Mouse (Mus musculus) limb, embryonic 12.5 days (tissue): ENCODE measurements around the gene Rhox11. TPM values are rescaled to one million over a fixed set of nuclear protein-coding genes. Genes with fewer than 3 reads are reported as not detected.
"Not testable (repeated sequence)": the region's sequence is repeated elsewhere in the genome, so short reads cannot be mapped to it uniquely, and the experiment has no call there.

Source experiments
- ATAC-seq: fragments of 200-750 bp; cut with Nextera tagmentation; 2 replicates; pipeline ENCODE4 v1.8.0; 2017; ENCODE audit warnings: low read depth, moderate TSS enrichment; ENCODE audit not compliant: insufficient number of reproducible peaks, insufficient read depth, low FRiP score, low TSS enrichment
- H3K27ac ChIP-seq: fragments of 300-500 bp; sonication (generic); 2 replicates; pipeline ENCODE4 v1.5.1; 2016; ENCODE audit warnings: mild to moderate bottlenecking, moderate library complexity
- H3K27me3 ChIP-seq: fragments of 300-500 bp; sonication (generic); 2 replicates; pipeline ENCODE4 v1.6.1; 2016; ENCODE audit warnings: mild to moderate bottlenecking, moderate library complexity
- H3K36me3 ChIP-seq: fragments of 300-500 bp; sonication (generic); 2 replicates; pipeline ENCODE4 v1.6.1; 2016; ENCODE audit warnings: mild to moderate bottlenecking, moderate library complexity
- H3K4me1 ChIP-seq: fragments of 300-500 bp; sonication (generic); replicated peaks from 2 replicates; pipeline ENCODE4 v1.6.1; 2016
- H3K4me2 ChIP-seq: fragments of 300-500 bp; sonication (generic); 2 replicates; pipeline ENCODE4 v1.6.1; 2016; ENCODE audit warnings: mild to moderate bottlenecking, moderate library complexity
- H3K4me3 ChIP-seq: fragments of 300-500 bp; sonication (generic); replicated peaks from 2 replicates; pipeline ENCODE4 v1.5.1; 2016; ENCODE audit warnings: mild to moderate bottlenecking
- H3K9ac ChIP-seq: fragments of 300-500 bp; sonication (generic); replicated peaks from 2 replicates; pipeline ENCODE4 v1.6.1; 2016; ENCODE audit warnings: mild to moderate bottlenecking, moderate library complexity
- H3K9me3 ChIP-seq: fragments of 300-500 bp; sonication (generic); 2 replicates; pipeline ENCODE4 v1.6.1; 2016; ENCODE audit warnings: mild to moderate bottlenecking, moderate library complexity
- WGBS: fragments of 180-500 bp; shearing (Covaris S2); methylation state at CpG from one replicate; pipeline ENCODE4 v1.1.7; 2016; 5-methylcytosine and 5-hydroxymethylcytosine counted together
- polyA plus RNA-seq: library from polyadenylated mRNA; unstranded; fragments of >200 nt; fragmentation: Nextera tagmentation; extraction: Ambion mirVana; gene quantifications from 2 replicates; pipeline ENCODE4 v1.2.1, GENCODE M21; 2016

The Rhox11 gene
- polyA plus RNA-seq: not detected in 2 replicates

GRCm38 (mm10) chrX:38085041-38085440 is at the start of gene Rhox11:
Gene Rhox11 (minus strand): TSS chrX:38085141.
- Histone ChIP-seq H3K9ac (no peak within 1 kb of the TSS), H3K27ac (no peak within 1 kb of the TSS), H3K9me3 (no peaks in the 10 kb centered on the region), H3K27me3 (no peaks in the 10 kb centered on the region), H3K4me3 (no peak within 1 kb of the TSS), H3K4me1 (no peaks in the 10 kb centered on the region), H3K36me3 (no peaks in the 10 kb centered on the region), H3K4me2 (no peak within 1 kb of the TSS)
- WGBS: 89% methylated on average over 9 of the region's 9 CpGs
- ATAC-seq: no peak

- no peaks in the 10 kb centered on the region for H3K27me3 ChIP-seq
- H3K9me3 ChIP-seq: 0 out of 2 replicates have a peak, but pooled peaks cover 15% of the 10 kb centered on the region
- no peak overlapping the region for H3K4me3 ChIP-seq
- H3K4me1 ChIP-seq: no peaks in the 10 kb centered on the region
- 94% methylated on average over 26 of the region's 34 CpGs for WGBS
- H3K4me2 ChIP-seq: no peak overlapping the region
- H3K9ac ChIP-seq: no peak overlapping the region
- no peak for ATAC-seq
- H3K27ac ChIP-seq: no peak overlapping the region
- H3K36me3 ChIP-seq: no peaks in the 10 kb centered on the region
Observed at GRCm38 (mm10) chrX:38121478-38121877, 36.5 kb upstream of the Rhox11 start.

GRCm38 (mm10) chrX:38120982-38121381 is 36.0 kb upstream of the Rhox11 start, which contains the start of gene Rhox13:
Gene Rhox13 (plus strand): TSS chrX:38121219.
- Histone ChIP-seq H3K4me1 (no peaks in the 10 kb centered on the region), H3K4me2 (no peak within 1 kb of the TSS), H3K4me3 (no peak within 1 kb of the TSS), H3K27ac (no peak within 1 kb of the TSS), H3K9ac (no peak within 1 kb of the TSS), H3K36me3 (no peaks in the 10 kb centered on the region), H3K9me3 (0 out of 2 replicates have a peak, but pooled peaks cover 15% of the 10 kb centered on the region), H3K27me3 (no peaks in the 10 kb centered on the region)
- ATAC-seq: no peak
- WGBS: 95% methylated on average over 20 of the region's 20 CpGs

GRCm38 (mm10) chrX:38110807-38111206 is 25.9 kb upstream of the Rhox11 start, which contains the start of gene Rhox12:
Gene Rhox12 (minus strand): TSS chrX:38110907.
- H3K4me3 ChIP-seq: no peak within 1 kb of the TSS
- WGBS: 66% methylated on average over 4 of the region's 4 CpGs

GRCm38 (mm10) chrX:38084226-38084625 is 715 bp downstream of the Rhox11 start:
- no peak overlapping the region for H3K9ac ChIP-seq
- H3K4me3 ChIP-seq: no peak overlapping the region
- H3K4me2 ChIP-seq: no peak overlapping the region
- no peak overlapping the region for H3K27ac ChIP-seq
- 20% methylated on average over 12 of the region's 12 CpGs for WGBS
- no peaks in the 10 kb centered on the region for H3K4me1 ChIP-seq
- no peaks in the 10 kb centered on the region for H3K27me3 ChIP-seq
- no peaks in the 10 kb centered on the region for H3K36me3 ChIP-seq
- ATAC-seq: no peak
- H3K9me3 ChIP-seq: no peaks in the 10 kb centered on the region

More at GRCm38 (mm10) chrX:38110807-38111206, 25.9 kb upstream of the Rhox11 start, which contains the start of gene Rhox12:
- Histone ChIP-seq H3K9me3 (no peaks in the 10 kb centered on the region), H3K36me3 (no peaks in the 10 kb centered on the region), H3K27me3 (no peaks in the 10 kb centered on the region), H3K9ac (no peak within 1 kb of the TSS), H3K27ac (no peak within 1 kb of the TSS), H3K4me1 (no peaks in the 10 kb centered on the region), H3K4me2 (no peak within 1 kb of the TSS)
- ATAC-seq: no peak

GRCm38 (mm10) chrX:38066175-38066574 is 18.8 kb downstream of the Rhox11 start, which contains the start of gene Rhox10:
Gene Rhox10 (plus strand): TSS chrX:38066475.
- WGBS: 88% methylated on average over 11 of the region's 11 CpGs
- no peak for ATAC-seq

GRCm38 (mm10) chrX:38061544-38061943 is 23.4 kb downstream of the Rhox11 start:
- Histone ChIP-seq H3K27me3 (no peaks in the 10 kb centered on the region), H3K36me3 (no peaks in the 10 kb centered on the region), H3K4me1 (no peaks in the 10 kb centered on the region), H3K9ac (no peak overlapping the region), H3K4me2 (no peak overlapping the region), H3K27ac (no peak overlapping the region), H3K9me3 (no peaks in the 10 kb centered on the region), H3K4me3 (no peak overlapping the region)
- ATAC-seq: no peak
- WGBS: 0% methylated on average over 1 of the region's 1 CpGs

More at GRCm38 (mm10) chrX:38066175-38066574, 18.8 kb downstream of the Rhox11 start, which contains the start of gene Rhox10:
- Histone ChIP-seq H3K27ac (no peak within 1 kb of the TSS), H3K27me3 (no peaks in the 10 kb centered on the region), H3K4me1 (no peaks in the 10 kb centered on the region), H3K4me2 (no peak within 1 kb of the TSS), H3K36me3 (no peaks in the 10 kb centered on the region), H3K4me3 (no peak within 1 kb of the TSS), H3K9me3 (no peaks in the 10 kb centered on the region), H3K9ac (no peak within 1 kb of the TSS)

- H3K4me2 ChIP-seq, H3K4me1 ChIP-seq, H3K36me3 ChIP-seq, H3K4me3 ChIP-seq, ATAC-seq, H3K9me3 ChIP-seq, H3K9ac ChIP-seq, H3K27ac ChIP-seq, H3K27me3 ChIP-seq: not testable (repeated sequence)
Observed at GRCm38 (mm10) chrX:38043014-38043413, 41.9 kb downstream of the Rhox11 start, which contains the start of gene Btg1-ps2. Gene Btg1-ps2 (minus strand): TSS chrX:38043114.

- ATAC-seq: no peak
- no peak overlapping the region for H3K27ac ChIP-seq
- no peak overlapping the region for H3K4me2 ChIP-seq
- H3K4me1 ChIP-seq: no peaks in the 10 kb centered on the region
- WGBS: 86% methylated on average over 5 of the region's 5 CpGs
- H3K9ac ChIP-seq: no peak overlapping the region
- no peaks in the 10 kb centered on the region for H3K36me3 ChIP-seq
- H3K27me3 ChIP-seq: no peaks in the 10 kb centered on the region
- H3K9me3 ChIP-seq: no peaks in the 10 kb centered on the region
- H3K4me3 ChIP-seq: no peak overlapping the region
Observed at GRCm38 (mm10) chrX:38039666-38040065, 45.3 kb downstream of the Rhox11 start.

GRCm38 (mm10) chrX:38033841-38034240 is 51.1 kb downstream of the Rhox11 start:
- ATAC-seq: no peak
- Histone ChIP-seq H3K4me3 (no peak overlapping the region), H3K27ac (no peak overlapping the region), H3K9me3 (no peaks in the 10 kb centered on the region), H3K4me2 (no peak overlapping the region), H3K9ac (no peak overlapping the region), H3K27me3 (no peaks in the 10 kb centered on the region), H3K36me3 (no peaks in the 10 kb centered on the region), H3K4me1 (no peaks in the 10 kb centered on the region)
- 45% methylated on average over 2 of the region's 2 CpGs for WGBS
